Comparison of ENCODE assay signal across 8 mouse cellular contexts in genomic region chr3:116661288-116661869, GRCm38 (mm10). TPM values are rescaled to one million over a fixed set of nuclear protein-coding genes. Genes with fewer than 3 reads are reported as not detected.
A peak's percentile ranks its signal among the peaks of the same experiment; 100 is the strongest.
DNase-seq lines count a peak whose midpoint lies in the region; ATAC-seq lines count a peak whose summit lies in the region.

No protein-coding gene starts in this region.

- peak overlapping the region; percentile 98 for H3K4me3 ChIP-seq in heart, embryonic 11.5 days (ENCODE audit: low read depth, low read length)
- H3K4me3 ChIP-seq in limb, embryonic 15.5 days: peak overlapping the region; percentile 97

- H3K9ac ChIP-seq in heart, embryonic 11.5 days (ENCODE audit: low read depth, low read length): peak overlapping the region; percentile 97
- peak overlapping the region; percentile 95 for H3K9ac ChIP-seq in limb, embryonic 15.5 days

- H3K27me3 ChIP-seq in heart, embryonic 11.5 days (ENCODE audit: control insufficient read depth, insufficient read depth, low read length): no peaks in the 10 kb centered on the region
- H3K27me3 ChIP-seq in limb, embryonic 15.5 days: no peaks in the 10 kb centered on the region

- no peaks in the 10 kb centered on the region for H3K9me3 ChIP-seq in heart, embryonic 11.5 days (replicated peaks; ENCODE audit: control insufficient read depth, low read length)
- no peaks in the 10 kb centered on the region for H3K9me3 ChIP-seq in limb, embryonic 15.5 days

- peak overlapping the region; percentile 83 for H3K4me2 ChIP-seq in heart, embryonic 11.5 days
- H3K4me2 ChIP-seq in limb, embryonic 15.5 days: peak overlapping the region; percentile 57

- no peak for ATAC-seq in heart, embryonic 11.5 days (replicated peaks; ENCODE audit: insufficient number of reproducible peaks, low FRiP score, low TSS enrichment)
- peak; percentile 5 for ATAC-seq in erythroblast, adult 5-6 weeks (replicated peaks; ENCODE audit: low FRiP score, poor library complexity, severe bottlenecking)
- no peak for ATAC-seq in limb, embryonic 15.5 days (ENCODE audit: insufficient number of reproducible peaks, low FRiP score, low TSS enrichment, low read depth)

- no peaks in the 10 kb centered on the region for H3K36me3 ChIP-seq in heart, embryonic 11.5 days (ENCODE audit: control insufficient read depth, insufficient read depth, low read length)
- no peaks in the 10 kb centered on the region for H3K36me3 ChIP-seq in limb, embryonic 15.5 days

- H3K4me1 ChIP-seq in heart, embryonic 11.5 days (ENCODE audit: control insufficient read depth, insufficient read depth, low read length): peaks cover 18% of the 10 kb centered on the region
- peaks cover 8% of the 10 kb centered on the region for H3K4me1 ChIP-seq in limb, embryonic 15.5 days

- peak overlapping the region; percentile 94 for H3K27ac ChIP-seq in heart, embryonic 11.5 days (ENCODE audit: low read depth, low read length)
- H3K27ac ChIP-seq in limb, embryonic 15.5 days: peak overlapping the region; percentile 95

- intact Hi-C loops in heart, postnatal 14 days (cut with DNase I): loop anchor here (5.0 to 10.0 kb wide), 2 partner anchors 51 to 157 kb away; partner anchors contain the start of genes Rtca and Slc35a3

- DNase-seq in heart, postnatal 14 days: no peak
- DNase-seq in CD4-positive helper T cell, adult 2 months (ENCODE audit: low read depth, low spot score): peak; percentile 64
- DNase-seq in adrenal gland, adult 18-20 months (ENCODE audit: low spot score in 2 of 2): no peak
- no peak for DNase-seq in gastrocnemius, postnatal 25 days
- no peak for DNase-seq in right cerebral cortex, postnatal 36 days (ENCODE audit: low spot score in 2 of 2)

- WGBS in heart, embryonic 11.5 days (ENCODE audit: insufficient replicate concordance): 5% methylated on average over 16 of the region's 16 CpGs
- WGBS in limb, embryonic 15.5 days: 3% methylated on average over 16 of the region's 16 CpGs

RNA-seq across cellular contexts. Expression of gene Mfsd14a, which starts 1.1 kb away (rescaled TPM):
- 64.2 and 66.8 TPM in 2 replicates for polyA plus RNA-seq in heart, embryonic 11.5 days (2014; fragmentation: Nextera tagmentation; extraction: Ambion mirVana)
- total RNA-seq in heart, postnatal 14 days (2021): 10 to 100 TPM; 26.2 to 26.3 TPM
- total RNA-seq in erythroblast, adult 5-6 weeks (2015; ENCODE audit: low replicate concordance): 27.6 and 28.4 TPM in 2 replicates
- 12.5 and 16.7 TPM in 2 replicates for total RNA-seq in erythroblast, adult 5-6 weeks (2017; ENCODE audit: low replicate concordance)
- polyA plus RNA-seq in limb, embryonic 15.5 days (2015; fragmentation: Nextera tagmentation; extraction: Ambion mirVana): 75.1 and 75.3 TPM in 2 replicates
- total RNA-seq in adrenal gland, adult 18-20 months (2021): 10 to 100 TPM; 51.6 to 64.6 TPM
- 10 to 100 TPM; 11.6 to 12.1 TPM for total RNA-seq in gastrocnemius, postnatal 25 days (2021)

RNA-seq across cellular contexts. Expression of gene Gm43191, which starts 19.7 kb away (rescaled TPM):
- polyA plus RNA-seq in heart, embryonic 11.5 days (2014; fragmentation: Nextera tagmentation; extraction: Ambion mirVana): not detected in 2 replicates
- 1 to 10 TPM in 1 of 2 experiments, not detected in 1; 1.0 TPM for total RNA-seq in heart, postnatal 14 days (2021)
- not detected in 2 replicates for total RNA-seq in erythroblast, adult 5-6 weeks (2015; ENCODE audit: low replicate concordance)
- 3.5 TPM in 1 of 2 replicates, not detected in the other for total RNA-seq in erythroblast, adult 5-6 weeks (2017; ENCODE audit: low replicate concordance)
- not detected in 2 replicates for polyA plus RNA-seq in limb, embryonic 15.5 days (2015; fragmentation: Nextera tagmentation; extraction: Ambion mirVana)
- not detected for total RNA-seq in adrenal gland, adult 18-20 months (2021)
- not detected for total RNA-seq in gastrocnemius, postnatal 25 days (2021)

RNA-seq across cellular contexts. Expression of gene Trmt13, which starts 47.0 kb away (rescaled TPM):
- polyA plus RNA-seq in heart, embryonic 11.5 days (2014; fragmentation: Nextera tagmentation; extraction: Ambion mirVana): 19.9 and 20.7 TPM in 2 replicates
- total RNA-seq in heart, postnatal 14 days (2021): 1 to 10 TPM; 6.3 TPM
- total RNA-seq in erythroblast, adult 5-6 weeks (2015; ENCODE audit: low replicate concordance): 0.38 and 13.2 TPM in 2 replicates
- 10.1 and 10.7 TPM in 2 replicates for total RNA-seq in erythroblast, adult 5-6 weeks (2017; ENCODE audit: low replicate concordance)
- 27.9 and 32.3 TPM in 2 replicates for polyA plus RNA-seq in limb, embryonic 15.5 days (2015; fragmentation: Nextera tagmentation; extraction: Ambion mirVana)
- total RNA-seq in adrenal gland, adult 18-20 months (2021): 10 to 100 TPM; 10.2 to 12.7 TPM
- 1 to 10 TPM; 4.8 to 5.5 TPM for total RNA-seq in gastrocnemius, postnatal 25 days (2021)

RNA-seq across cellular contexts. Expression of gene Slc35a3, which starts 51.3 kb away (rescaled TPM):
- polyA plus RNA-seq in heart, embryonic 11.5 days (2014; fragmentation: Nextera tagmentation; extraction: Ambion mirVana): 13.4 and 15.9 TPM in 2 replicates
- 10 to 100 TPM; 17.3 to 17.5 TPM for total RNA-seq in heart, postnatal 14 days (2021)
- total RNA-seq in erythroblast, adult 5-6 weeks (2015; ENCODE audit: low replicate concordance): 10.7 and 21.3 TPM in 2 replicates
- 16.0 and 17.1 TPM in 2 replicates for total RNA-seq in erythroblast, adult 5-6 weeks (2017; ENCODE audit: low replicate concordance)
- polyA plus RNA-seq in limb, embryonic 15.5 days (2015; fragmentation: Nextera tagmentation; extraction: Ambion mirVana): 11.4 and 12.5 TPM in 2 replicates
- 10 to 100 TPM; 18.6 to 24.4 TPM for total RNA-seq in adrenal gland, adult 18-20 months (2021)
- total RNA-seq in gastrocnemius, postnatal 25 days (2021): 1 to 10 TPM; 6.9 to 7.0 TPM
